Mouse (Mus musculus) thymus, adult 18-20 months (tissue): Measurements from ENCODE around the gene Olfr74.
"Not testable (repeated sequence)": the region's sequence is repeated elsewhere in the genome, so short reads cannot be mapped to it uniquely, and the experiment has no call there.

Experiments
- DNase-seq, 2 experiments: peaks; one replicate each; pipeline ENCODE4 v3.0.0; 2022; ENCODE audit warnings: mixed read lengths in 2 of 2

Gene Olfr74

DNA sequence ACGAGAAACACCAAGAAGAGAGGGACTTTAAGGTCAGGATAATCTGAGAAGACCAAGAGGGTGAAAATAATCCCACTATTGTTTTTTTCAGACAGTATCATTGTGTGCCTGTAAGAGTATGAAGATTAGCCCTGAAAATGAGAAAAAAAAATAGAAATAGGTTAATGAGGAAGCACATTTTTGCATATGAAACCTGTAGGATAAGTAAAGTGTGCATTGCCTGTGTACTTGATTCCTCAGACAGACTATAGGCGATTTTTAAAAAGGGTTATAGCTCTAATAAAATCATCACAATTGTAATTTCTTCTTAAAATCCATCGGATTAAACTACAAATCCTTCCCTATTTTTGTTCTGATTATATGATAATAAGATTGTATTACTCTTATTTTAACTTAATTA lies at the start of gene Olfr74:
Olfr74 (minus strand) TSS at position 101 of the 400 bp plus-strand sequence.
- no peak for DNase-seq

DNA sequence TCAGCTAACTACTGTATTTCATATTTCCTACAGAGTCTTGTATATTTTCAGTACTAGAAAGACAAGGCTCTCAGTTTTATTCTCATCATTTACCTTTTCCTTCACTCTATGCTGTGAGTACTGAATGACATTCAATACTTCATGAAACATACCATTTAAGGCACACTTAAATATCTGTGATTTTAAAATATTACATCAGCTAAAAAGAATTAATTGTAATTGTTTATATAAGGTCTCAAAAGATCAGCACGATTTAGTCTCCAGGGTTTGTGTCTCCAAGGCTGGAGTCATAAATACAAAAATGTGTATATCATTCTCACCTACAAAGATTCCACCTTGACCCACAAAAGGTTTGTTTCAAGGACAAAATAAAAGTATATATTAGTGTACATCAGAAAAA lies 48.0 kb upstream of the Olfr74 start, which contains the start of gene Olfr1161:
Olfr1161 (plus strand) TSS at position 301 of the 400 bp plus-strand sequence.
- DNase-seq = not testable (repeated sequence)

- no peak for DNase-seq
These were observed 33.3 kb upstream of the Olfr74 start, which contains the start of gene Olfr1160 for GRCm38 (mm10) chr2:88007515-88008318. Gene Olfr1160 (minus strand): TSS chr2:88008268.

DNA sequence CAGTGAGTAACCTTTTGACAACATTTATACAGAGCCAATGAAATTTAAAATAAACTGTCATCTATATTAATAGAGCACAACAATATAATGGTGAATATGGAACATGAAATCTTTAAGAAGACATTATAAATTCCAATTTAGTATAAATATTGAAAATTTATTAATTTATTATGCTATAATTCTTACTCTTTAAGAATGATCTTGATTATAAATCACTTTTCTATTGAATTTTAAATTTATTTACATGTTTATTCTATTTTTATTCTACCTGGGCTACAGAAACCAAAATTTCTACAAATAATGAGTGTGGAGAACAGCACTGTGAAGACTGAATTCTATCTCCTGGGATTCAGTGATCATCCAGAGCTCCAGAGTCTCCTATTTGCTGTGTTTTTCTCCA lies 15.3 kb upstream of the Olfr74 start, which contains the start of gene Olfr1158:
Olfr1158 (plus strand) TSS at position 301 of the 400 bp plus-strand sequence.
- no peak for DNase-seq

- DNase-seq = no peak
These were observed 6.3 kb downstream of the Olfr74 start, which contains the start of gene Olfr1157 for GRCm38 (mm10) chr2:87968199-87968598. Gene Olfr1157 (minus strand): TSS chr2:87968299.

- DNase-seq = no peak
These were observed 21.5 kb downstream of the Olfr74 start, which contains the start of gene Olfr1156 for GRCm38 (mm10) chr2:87953000-87953399. Gene Olfr1156 (minus strand): TSS chr2:87953100.

- no peak for DNase-seq
These were observed 29.4 kb downstream of the Olfr74 start, which contains the start of gene Olfr1155 for GRCm38 (mm10) chr2:87945037-87945436. Gene Olfr1155 (minus strand): TSS chr2:87945137.
